Mouse (Mus musculus): Measurements from ENCODE around the gene Ciart. TPM values are rescaled to one million over a fixed set of nuclear protein-coding genes. Genes with fewer than 3 reads are reported as not detected.
A peak's percentile ranks its signal among the peaks of the same experiment; 100 is the strongest.
"Not testable (repeated sequence)": the region's sequence is repeated elsewhere in the genome, so short reads cannot be mapped to it uniquely, and the experiment has no call there.

Gene Ciart
- 8.5 and 10.2 TPM in 2 replicates for polyA plus RNA-seq (2016; fragmentation: Nextera tagmentation; extraction: Ambion mirVana)

GRCm38 (mm10) chr3:95881979-95882815, at the start of gene Ciart:
Ciart (minus strand) TSS chr3:95882251.
- WGBS = under 1% methylated on average over 66 of the region's 66 CpGs
- peak within 1 kb of the TSS; percentile 50 for H3K9ac ChIP-seq (replicated peaks)
- peaks cover 12% of the 10 kb centered on the region for H3K4me1 ChIP-seq (replicated peaks)
- H3K4me3 ChIP-seq (replicated peaks) = peak within 1 kb of the TSS; percentile 56
- H3K27me3 ChIP-seq = no peaks in the 10 kb centered on the region
- peak within 1 kb of the TSS; percentile 99 for H3K4me2 ChIP-seq
- no peaks in the 10 kb centered on the region for H3K36me3 ChIP-seq
- no peak within 1 kb of the TSS for H3K27ac ChIP-seq
- H3K9me3 ChIP-seq = no peaks in the 10 kb centered on the region
- peak; percentile 98 for ATAC-seq (ENCODE audit: insufficient number of reproducible peaks, insufficient read depth, low FRiP score, low TSS enrichment, low read depth)

- Histone ChIP-seq H3K4me1 (replicated peaks) (peaks cover 18% of the 10 kb centered on the region), H3K4me3 (replicated peaks) (no peak overlapping the region), H3K4me2 (0 out of 2 replicates have a peak overlapping the region, but pooled peaks have one; percentile 72), H3K36me3 (peaks cover 35% of the 10 kb centered on the region), H3K9me3 (no peaks in the 10 kb centered on the region), H3K27ac (no peak overlapping the region), H3K27me3 (no peaks in the 10 kb centered on the region), H3K9ac (replicated peaks) (no peak overlapping the region)
- ATAC-seq (ENCODE audit: insufficient number of reproducible peaks, insufficient read depth, low FRiP score, low TSS enrichment, low read depth) = no peak
- WGBS = 83% methylated on average over 1 of the region's 1 CpGs
These were observed 49.4 kb upstream of the Ciart start for GRCm38 (mm10) chr3:95931471-95931870.

GRCm38 (mm10) chr3:95930471-95930789, 48.4 kb upstream of the Ciart start:
- Histone ChIP-seq H3K36me3 (peaks cover 31% of the 10 kb centered on the region), H3K4me2 (peak overlapping the region; percentile 72), H3K27ac (peak overlapping the region; percentile 96), H3K9me3 (no peaks in the 10 kb centered on the region), H3K27me3 (no peaks in the 10 kb centered on the region), H3K9ac (replicated peaks) (peak overlapping the region; percentile 99), H3K4me3 (replicated peaks) (peak overlapping the region; percentile 95), H3K4me1 (replicated peaks) (peaks cover 18% of the 10 kb centered on the region)
- WGBS = 2% methylated on average over 5 of the region's 5 CpGs
- ATAC-seq (ENCODE audit: insufficient number of reproducible peaks, insufficient read depth, low FRiP score, low TSS enrichment, low read depth) = no peak

- Histone ChIP-seq H3K4me1 (replicated peaks) (peaks cover 18% of the 10 kb centered on the region), H3K27me3 (no peaks in the 10 kb centered on the region), H3K36me3 (peaks cover 25% of the 10 kb centered on the region), H3K4me2 (peak overlapping the region; percentile 72), H3K9me3 (no peaks in the 10 kb centered on the region), H3K27ac (peak overlapping the region; percentile 96), H3K4me3 (replicated peaks) (peak overlapping the region; percentile 95), H3K9ac (replicated peaks) (peak overlapping the region; percentile 99)
- ATAC-seq (ENCODE audit: insufficient number of reproducible peaks, insufficient read depth, low FRiP score, low TSS enrichment, low read depth) = peak; percentile 40
- under 1% methylated on average over 105 of the region's 105 CpGs for WGBS
These were observed 47.8 kb upstream of the Ciart start for GRCm38 (mm10) chr3:95929581-95930470.

- Histone ChIP-seq H3K4me1 (replicated peaks) (peaks cover 18% of the 10 kb centered on the region), H3K27ac (peak within 1 kb of the TSS; percentile 96), H3K4me3 (replicated peaks) (peak within 1 kb of the TSS; percentile 95), H3K36me3 (peaks cover 16% of the 10 kb centered on the region), H3K27me3 (no peaks in the 10 kb centered on the region), H3K9me3 (no peaks in the 10 kb centered on the region), H3K9ac (replicated peaks) (peak within 1 kb of the TSS; percentile 99), H3K4me2 (peak within 1 kb of the TSS; percentile 72)
- WGBS = under 1% methylated on average over 49 of the region's 49 CpGs
- ATAC-seq (ENCODE audit: insufficient number of reproducible peaks, insufficient read depth, low FRiP score, low TSS enrichment, low read depth) = peak; percentile 99
These were observed 46.8 kb upstream of the Ciart start, which contains the start of gene Anp32e for GRCm38 (mm10) chr3:95928658-95929503. Anp32e (plus strand) TSS chr3:95929246.

GRCm38 (mm10) chr3:95928261-95928657, 46.2 kb upstream of the Ciart start:
- no peaks in the 10 kb centered on the region for H3K27me3 ChIP-seq
- H3K36me3 ChIP-seq = peaks cover 9% of the 10 kb centered on the region
- H3K9me3 ChIP-seq = no peaks in the 10 kb centered on the region
- H3K4me3 ChIP-seq (replicated peaks) = peak overlapping the region; percentile 95
- no peak for ATAC-seq (ENCODE audit: insufficient number of reproducible peaks, insufficient read depth, low FRiP score, low TSS enrichment, low read depth)
- H3K4me2 ChIP-seq = peak overlapping the region; percentile 72
- H3K27ac ChIP-seq = peak overlapping the region; percentile 96
- peak overlapping the region; percentile 68; the same call in 1 of the 2 replicates for H3K9ac ChIP-seq (replicated peaks)
- peaks cover 18% of the 10 kb centered on the region for H3K4me1 ChIP-seq (replicated peaks)
- WGBS = 70% methylated on average over 6 of the region's 6 CpGs

- Histone ChIP-seq H3K9me3 (no peaks in the 10 kb centered on the region), H3K4me1 (replicated peaks) (no peaks in the 10 kb centered on the region), H3K9ac (replicated peaks) (no peak overlapping the region), H3K4me2 (no peak overlapping the region), H3K36me3 (no peaks in the 10 kb centered on the region), H3K27ac (no peak overlapping the region), H3K4me3 (replicated peaks) (no peak overlapping the region), H3K27me3 (no peaks in the 10 kb centered on the region)
- ATAC-seq (ENCODE audit: insufficient number of reproducible peaks, insufficient read depth, low FRiP score, low TSS enrichment, low read depth) = no peak
- 85% methylated on average over 5 of the region's 5 CpGs for WGBS
These were observed 43.0 kb upstream of the Ciart start for GRCm38 (mm10) chr3:95925087-95925486.

GRCm38 (mm10) chr3:95924185-95924584, 42.1 kb upstream of the Ciart start:
- no peaks in the 10 kb centered on the region for H3K4me1 ChIP-seq (replicated peaks)
- WGBS = 60% methylated on average over 4 of the region's 4 CpGs
- H3K9me3 ChIP-seq = no peaks in the 10 kb centered on the region
- no peaks in the 10 kb centered on the region for H3K36me3 ChIP-seq
- no peak overlapping the region for H3K27ac ChIP-seq
- no peaks in the 10 kb centered on the region for H3K27me3 ChIP-seq
- H3K4me2 ChIP-seq = no peak overlapping the region
- no peak overlapping the region for H3K4me3 ChIP-seq (replicated peaks)
- no peak for ATAC-seq (ENCODE audit: insufficient number of reproducible peaks, insufficient read depth, low FRiP score, low TSS enrichment, low read depth)
- H3K9ac ChIP-seq (replicated peaks) = no peak overlapping the region

- 91% methylated on average over 7 of the region's 7 CpGs for WGBS
- not testable (repeated sequence) for H3K9ac ChIP-seq (replicated peaks)
These were observed 41.4 kb upstream of the Ciart start for GRCm38 (mm10) chr3:95923429-95923828.

GRCm38 (mm10) chr3:95920532-95920931, 38.5 kb upstream of the Ciart start:
- ATAC-seq (ENCODE audit: insufficient number of reproducible peaks, insufficient read depth, low FRiP score, low TSS enrichment, low read depth); H3K36me3 ChIP-seq; H3K9ac ChIP-seq (replicated peaks); H3K27ac ChIP-seq; H3K4me2 ChIP-seq; H3K4me1 ChIP-seq (replicated peaks); H3K4me3 ChIP-seq (replicated peaks); H3K9me3 ChIP-seq; H3K27me3 ChIP-seq: not testable (repeated sequence)
- WGBS = 63% methylated on average over 2 of the region's 2 CpGs

More at GRCm38 (mm10) chr3:95923429-95923828, 41.4 kb upstream of the Ciart start:
- not testable (repeated sequence) for H3K27me3 ChIP-seq; H3K4me3 ChIP-seq (replicated peaks); ATAC-seq (ENCODE audit: insufficient number of reproducible peaks, insufficient read depth, low FRiP score, low TSS enrichment, low read depth); H3K4me2 ChIP-seq; H3K4me1 ChIP-seq (replicated peaks); H3K27ac ChIP-seq; H3K36me3 ChIP-seq; H3K9me3 ChIP-seq
